Mouse (Mus musculus): Measurements from ENCODE around the gene Tcp11l2.
A peak's percentile ranks its signal among the peaks of the same experiment; 100 is the strongest.

Gene Tcp11l2

DNA sequence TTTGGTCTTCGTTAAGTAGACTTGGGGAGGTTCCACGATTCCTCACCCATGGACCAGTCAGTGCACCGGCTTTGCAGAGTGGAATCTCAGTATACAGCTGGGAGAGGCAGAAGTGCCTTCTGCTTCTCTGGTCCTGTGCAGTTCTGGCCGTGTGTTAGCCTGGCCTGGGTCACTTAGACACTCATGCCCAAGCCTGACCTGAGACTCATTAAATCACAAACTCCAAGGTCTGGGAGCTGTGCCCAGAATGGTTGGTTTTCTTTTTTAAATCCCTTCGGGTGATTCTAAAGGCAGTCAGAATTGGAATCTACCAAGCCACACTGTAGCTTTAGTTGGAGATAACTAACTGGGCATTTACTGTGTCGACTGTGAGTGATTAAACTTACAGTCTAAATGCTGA lies 23.7 kb downstream of the Tcp11l2 start:
- DNase-seq (ENCODE audit: low read depth), result no peak

DNA sequence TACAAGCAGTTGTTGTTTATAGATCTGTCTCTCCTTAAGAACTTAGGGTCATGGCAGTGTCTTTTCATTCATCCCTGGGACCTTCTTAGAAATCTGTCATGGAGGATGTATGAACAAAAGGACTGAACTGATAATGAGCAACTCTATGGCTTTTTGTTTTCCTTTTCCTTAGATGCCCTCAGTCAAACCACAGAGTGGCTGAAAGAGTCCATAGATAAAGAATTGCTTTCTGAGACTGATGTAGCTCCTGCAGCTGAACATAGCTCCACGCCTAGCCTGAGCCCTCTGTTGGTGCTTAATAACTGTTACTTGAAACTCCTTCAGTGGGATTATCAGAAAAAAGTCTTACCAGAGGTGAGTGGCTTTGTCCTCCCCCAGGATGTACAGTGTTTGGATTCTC lies 27.9 kb downstream of the Tcp11l2 start:
- DNase-seq (ENCODE audit: low read depth), result no peak

DNA sequence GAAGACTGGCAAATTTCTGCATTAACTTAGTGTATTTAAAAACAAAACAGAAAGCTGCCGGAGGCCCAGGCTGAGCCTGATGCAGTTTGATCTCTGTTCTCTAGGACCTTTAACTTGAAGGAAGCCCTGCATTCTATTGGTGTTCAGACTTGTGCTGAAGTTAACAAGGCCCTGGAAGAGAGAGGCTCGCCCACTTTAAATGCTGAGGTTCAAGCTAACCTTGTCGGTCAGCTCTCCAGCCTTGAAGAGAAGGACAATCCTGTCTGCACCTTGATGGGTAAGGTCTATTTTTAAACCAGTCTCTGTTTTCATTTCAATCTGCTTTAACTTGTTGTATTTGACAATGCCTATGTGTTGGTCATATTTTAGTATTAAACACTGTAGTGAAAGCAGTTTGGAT lies 31.9 kb downstream of the Tcp11l2 start:
- DNase-seq (ENCODE audit: low read depth), result no peak

DNA sequence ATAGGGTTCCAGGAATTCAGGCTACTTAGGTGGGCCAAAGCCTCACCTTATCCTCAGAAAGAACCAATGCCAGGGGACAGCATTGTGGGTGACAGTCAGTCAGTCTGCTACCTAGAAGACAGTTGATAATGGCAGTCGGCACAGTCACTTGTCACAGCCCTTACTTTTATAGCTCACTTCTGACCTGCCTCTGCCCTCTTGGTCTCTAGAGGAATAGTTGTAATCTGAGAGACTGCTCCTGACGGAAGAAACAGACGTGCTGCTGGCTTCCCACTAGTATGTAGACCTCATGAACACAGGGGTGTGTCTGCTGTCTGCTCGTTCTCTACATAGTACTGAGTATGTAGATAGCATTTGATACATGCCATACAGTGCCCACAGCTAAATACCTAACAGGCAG lies 33.9 kb downstream of the Tcp11l2 start:
- no peak for DNase-seq (ENCODE audit: low read depth)

DNA sequence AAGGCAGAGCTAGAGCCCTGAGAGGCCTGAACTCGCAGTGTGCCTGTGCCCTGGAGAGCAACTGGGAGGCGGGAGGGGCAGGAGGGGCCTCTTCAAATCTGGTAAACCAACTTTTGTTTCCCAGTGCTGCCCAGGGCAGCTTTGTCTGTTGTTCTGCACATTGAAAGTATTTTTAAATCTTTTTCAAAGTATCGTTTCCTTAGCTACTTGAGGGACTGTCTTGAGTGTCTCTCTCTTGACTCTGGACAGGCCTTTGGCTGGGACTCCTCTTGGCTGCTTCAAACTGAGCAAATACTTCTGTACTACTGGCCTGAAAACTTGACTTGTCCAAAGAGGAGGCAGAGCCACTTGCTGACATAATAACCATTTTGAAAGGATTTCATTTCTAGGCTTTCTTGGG lies 34.4 kb downstream of the Tcp11l2 start:
- no peak for DNase-seq (ENCODE audit: low read depth)

DNA sequence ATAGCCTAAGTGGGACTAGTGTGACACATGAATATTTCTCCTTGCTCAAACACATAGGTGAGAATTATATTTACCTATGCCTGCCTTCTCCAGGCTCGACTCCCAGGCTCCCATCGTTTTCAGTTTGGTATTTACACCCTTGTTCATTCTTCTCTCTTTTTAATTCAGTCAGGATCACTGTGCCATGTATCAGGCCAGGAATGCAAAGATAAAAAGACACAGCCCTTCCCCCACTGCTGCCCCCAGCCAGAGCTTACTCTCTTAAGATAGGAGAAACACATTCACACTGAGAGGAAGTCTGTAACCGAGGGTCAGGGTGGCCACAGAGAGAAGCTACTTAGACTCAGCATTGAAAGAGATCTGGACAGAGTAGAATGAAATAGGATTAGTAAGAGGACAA lies 35.2 kb downstream of the Tcp11l2 start:
- no peak for DNase-seq (ENCODE audit: low read depth)

DNA sequence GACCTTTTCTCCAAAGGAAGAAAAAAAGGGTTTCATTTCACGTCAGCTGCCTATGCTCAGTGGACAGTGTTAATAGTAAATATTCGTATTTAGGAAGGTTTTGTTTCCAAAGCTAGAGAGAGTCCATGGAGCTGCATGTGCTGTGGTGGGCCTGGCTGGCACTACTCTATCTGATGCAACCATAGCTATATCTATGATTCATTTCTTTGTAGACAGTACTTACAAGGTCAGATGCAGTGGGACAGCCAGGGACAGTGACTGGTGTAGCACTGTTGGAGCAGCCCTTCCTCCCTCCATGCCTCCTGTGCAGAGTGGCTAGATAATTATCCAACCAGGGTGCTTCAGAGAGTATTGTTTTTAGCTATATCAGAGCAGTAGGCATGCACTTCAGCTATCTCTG lies 35.9 kb downstream of the Tcp11l2 start:
- DNase-seq (ENCODE audit: low read depth), result no peak

DNA sequence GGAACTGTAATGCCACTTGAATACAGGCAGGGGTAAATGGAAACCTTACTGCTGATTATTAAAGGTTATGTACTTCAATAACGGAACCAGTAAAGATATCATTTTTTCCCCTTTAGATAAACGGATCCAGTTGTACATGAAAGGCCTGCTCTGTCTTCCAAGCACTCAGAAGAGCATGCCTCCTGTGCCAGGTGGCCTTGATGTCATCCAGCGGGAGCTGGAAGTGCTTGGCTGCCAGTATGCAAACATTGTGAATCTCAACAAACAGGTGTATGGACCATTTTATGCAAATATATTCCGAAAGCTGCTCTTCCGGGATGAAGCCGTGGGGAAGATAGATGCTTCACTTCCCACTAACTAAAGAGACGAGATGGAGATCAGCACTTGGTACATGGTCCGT lies 36.9 kb downstream of the Tcp11l2 start:
- no peak for DNase-seq (ENCODE audit: low read depth)

DNA sequence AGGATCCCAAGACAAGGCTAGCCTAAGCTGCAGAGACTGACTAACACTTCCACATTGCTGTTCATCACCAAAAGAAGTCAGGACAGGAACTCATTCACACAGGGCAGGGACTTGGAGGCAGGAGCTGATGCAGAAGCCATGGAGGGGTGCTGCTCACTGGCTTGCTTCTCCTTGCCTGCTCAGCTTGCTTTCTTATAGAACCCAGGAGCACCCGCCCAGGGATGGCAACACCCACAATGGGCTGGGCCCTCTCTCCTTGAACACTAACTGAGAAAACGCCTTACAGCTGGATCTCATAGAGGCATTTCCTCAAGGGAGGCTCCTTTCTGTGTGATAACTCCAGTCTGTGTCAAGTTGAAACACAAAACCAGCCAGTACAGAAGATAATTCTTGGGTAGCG lies 38.6 kb downstream of the Tcp11l2 start:
- DNase-seq (ENCODE audit: low read depth), result no peak

DNA sequence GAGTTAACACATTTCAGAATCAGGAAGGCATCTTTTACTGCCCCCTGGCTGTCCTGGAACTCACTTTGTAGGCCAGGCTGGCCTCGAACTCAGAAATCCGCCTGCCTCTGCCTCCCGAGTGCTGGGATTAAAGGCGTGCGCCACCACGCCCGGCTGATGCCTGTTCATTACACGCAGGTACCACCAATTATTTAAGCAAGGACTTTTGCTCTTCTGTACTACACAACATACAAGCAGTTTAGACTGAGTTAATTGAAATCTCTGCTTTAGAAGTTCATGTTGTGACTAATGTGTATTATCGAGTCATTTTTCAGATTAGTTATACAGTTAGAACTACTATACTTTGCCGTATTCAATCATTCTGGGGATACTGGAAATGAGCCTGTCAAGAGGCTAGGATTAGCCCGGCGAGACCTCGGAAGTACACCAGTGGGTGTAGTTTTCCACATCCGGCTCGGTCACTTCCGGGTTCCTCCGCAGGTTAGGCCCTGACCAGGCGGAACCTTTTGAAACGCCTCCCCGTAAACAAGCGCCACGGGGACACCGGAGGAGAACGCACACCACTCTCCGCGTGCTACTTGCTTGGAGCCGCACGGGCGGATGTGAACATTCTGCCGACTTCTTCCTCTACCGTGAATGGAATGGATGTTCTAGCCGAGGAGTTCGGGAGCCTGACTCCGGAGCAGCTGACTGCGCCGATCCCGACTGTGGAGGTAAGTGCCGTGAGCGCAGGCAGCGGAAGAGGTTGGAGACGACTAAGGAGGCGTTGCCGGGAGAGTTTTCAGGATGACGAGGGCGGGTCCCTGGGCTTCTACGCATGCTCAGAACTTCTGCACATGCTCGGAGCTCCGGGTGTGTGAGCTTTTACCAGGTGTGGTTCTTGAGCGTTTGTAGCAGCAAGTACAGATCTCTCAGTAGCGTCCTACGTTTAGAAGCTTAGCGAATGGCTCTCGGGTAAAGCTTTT lies 45.7 kb downstream of the Tcp11l2 start, which contains the start of gene Polr3b:
Gene Polr3b (plus strand): TSS at position 467 of the 965 bp plus-strand sequence.
- DNase-seq (ENCODE audit: low read depth), result peak; percentile 98

DNA sequence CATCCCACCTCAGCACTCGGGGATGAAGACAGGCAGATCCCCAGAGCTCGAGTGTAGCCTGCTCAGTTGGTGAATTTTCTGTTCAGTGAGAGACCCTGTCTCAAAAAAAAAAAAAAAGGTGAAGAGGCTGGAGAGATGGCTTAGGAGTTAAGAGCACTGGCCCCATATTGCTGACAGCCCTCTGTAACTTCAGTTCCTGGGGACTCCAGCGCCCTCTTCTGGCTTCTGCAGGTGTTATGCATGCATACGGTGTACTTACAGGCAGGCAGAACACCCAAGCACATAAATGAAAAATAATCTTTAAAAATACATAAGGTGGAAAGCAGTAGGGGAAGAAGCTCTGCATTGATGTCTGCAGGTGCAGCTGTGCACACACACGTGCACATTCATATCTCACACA lies 54.8 kb downstream of the Tcp11l2 start:
- DNase-seq (ENCODE audit: low read depth), result peak; percentile 73

DNA sequence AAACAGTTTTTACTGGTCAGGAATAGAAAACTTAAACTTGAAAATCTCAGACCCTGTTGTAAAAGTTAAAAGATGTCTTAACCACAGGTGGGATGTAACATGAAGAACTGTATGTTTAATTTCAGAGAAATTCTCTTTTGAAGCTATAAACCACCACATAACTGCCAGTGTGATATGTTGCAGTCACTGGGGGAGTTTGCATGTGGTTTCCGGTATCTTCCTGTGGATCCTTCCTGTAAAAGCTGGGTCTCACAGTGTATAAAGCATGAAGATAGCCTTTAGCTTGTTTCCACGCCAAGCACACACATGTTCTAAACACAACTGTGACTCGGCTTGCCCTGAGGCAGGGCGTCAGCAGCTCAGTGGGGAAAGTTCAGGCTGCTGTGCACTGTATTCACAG lies 55.6 kb downstream of the Tcp11l2 start:
- no peak for DNase-seq (ENCODE audit: low read depth)

DNA sequence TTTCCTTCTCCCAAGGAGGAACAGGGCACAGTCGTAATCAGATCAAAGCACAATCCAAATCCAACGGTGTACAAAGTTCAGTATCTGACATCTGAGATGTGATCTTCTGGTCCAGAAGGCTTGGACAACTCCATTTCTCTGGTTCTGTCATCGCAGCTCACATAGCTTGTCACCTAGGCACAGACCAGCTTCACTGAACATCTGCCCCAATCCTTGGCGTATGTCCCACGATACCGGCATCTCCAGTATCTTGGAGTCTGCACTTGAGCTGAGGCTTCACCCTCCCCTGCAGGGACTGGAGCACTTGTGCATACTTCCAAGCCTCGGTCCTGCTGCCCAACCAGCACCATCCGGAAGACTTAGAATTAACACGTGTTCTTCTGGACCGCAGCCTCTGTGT lies 60.2 kb downstream of the Tcp11l2 start:
- no peak for DNase-seq (ENCODE audit: low read depth)

DNA sequence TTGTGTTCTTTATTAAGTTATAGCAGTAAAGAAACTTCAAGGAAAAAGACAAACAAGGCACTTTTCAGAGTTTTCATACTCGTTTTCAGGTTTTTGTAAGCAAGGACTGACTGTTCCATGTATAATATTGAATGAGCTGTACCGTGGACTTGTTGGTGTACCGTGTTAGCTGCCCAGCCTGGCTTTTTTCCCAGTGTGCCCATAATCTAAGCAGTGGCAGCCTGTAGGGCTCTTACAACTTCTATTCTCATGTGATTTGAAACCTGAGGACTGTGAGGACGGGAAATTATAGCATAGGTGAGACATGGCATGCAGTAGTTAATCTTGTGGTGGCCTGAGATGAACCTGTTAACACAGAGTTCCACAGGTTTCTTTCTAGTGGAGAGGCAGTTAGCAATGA lies 62.0 kb downstream of the Tcp11l2 start:
- DNase-seq (ENCODE audit: low read depth), result no peak

DNA sequence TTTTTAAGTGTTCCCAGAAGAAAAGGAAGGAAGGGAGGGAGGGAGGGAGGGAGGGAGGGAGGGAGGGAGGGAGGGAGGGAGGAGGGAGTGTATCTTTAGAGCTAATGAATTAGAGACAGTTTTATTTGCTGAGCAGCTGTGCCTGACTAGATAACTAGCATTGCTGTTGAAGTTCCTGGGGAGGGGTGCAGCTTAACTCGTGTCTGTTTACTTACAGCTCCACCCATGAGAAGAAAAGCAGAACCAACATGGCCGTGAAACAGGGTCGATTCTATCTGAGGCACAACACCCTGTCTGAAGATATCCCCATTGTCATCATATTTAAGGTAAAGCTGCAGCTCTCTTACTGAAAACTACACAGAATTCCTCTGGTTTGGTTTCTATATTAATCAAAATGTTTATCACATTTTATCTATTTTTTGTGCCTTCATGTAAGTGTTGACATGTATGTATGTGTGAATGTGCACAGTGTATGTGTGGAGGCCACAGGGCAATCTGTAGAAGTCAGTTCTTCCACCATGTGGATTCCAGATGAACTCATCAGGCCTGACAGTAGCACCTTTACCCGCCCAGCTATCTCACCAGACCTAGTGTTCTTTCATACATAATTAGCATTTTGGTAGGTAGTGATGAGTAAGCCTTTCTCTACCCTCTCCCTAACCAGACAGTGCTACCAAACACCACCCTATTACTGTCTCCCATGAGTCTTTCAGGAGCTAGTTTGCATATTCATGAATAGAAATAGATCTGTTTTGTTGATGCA lies 63.3 kb downstream of the Tcp11l2 start:
- no peak for DNase-seq (ENCODE audit: low read depth)

DNA sequence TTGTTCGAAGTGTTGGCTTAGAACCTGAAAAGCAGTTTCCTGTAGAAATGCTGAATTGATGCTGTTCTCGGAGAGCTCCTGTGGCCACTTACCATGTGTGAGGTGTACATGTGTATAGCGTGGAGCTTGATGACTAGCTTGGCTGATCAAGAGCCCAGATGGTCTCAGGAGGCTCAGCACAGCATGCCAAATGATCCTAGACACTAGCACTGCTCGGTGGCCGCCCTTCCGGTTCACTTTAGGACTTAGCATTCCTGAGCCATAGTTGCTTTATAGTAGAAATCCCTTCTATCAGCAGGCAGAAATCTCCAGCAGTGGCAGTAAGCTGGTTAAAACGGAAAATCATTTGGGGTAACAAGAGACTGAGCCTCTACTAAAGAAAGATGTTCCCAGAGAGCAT lies 64.4 kb downstream of the Tcp11l2 start:
- DNase-seq (ENCODE audit: low read depth), result no peak

DNA sequence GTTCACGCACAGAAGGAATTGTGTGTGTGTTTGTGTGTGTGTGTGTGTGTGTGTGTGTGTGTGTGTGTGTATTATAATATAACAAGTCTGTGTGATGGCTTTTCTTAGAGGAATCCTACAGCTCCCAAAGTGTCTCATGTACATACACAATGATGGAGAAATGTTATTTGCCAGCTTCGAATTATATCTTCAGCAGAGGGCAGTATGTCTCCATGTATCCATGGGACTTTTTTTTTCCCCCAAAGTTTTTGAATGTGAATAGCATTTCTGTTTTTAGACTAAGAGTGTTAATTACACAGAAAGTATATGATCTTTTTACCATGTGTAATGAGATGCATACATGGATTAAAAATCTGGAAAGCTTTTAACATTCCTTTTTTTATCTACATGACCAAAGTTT lies 65.2 kb downstream of the Tcp11l2 start:
- DNase-seq (ENCODE audit: low read depth), result peak; percentile 48

DNA sequence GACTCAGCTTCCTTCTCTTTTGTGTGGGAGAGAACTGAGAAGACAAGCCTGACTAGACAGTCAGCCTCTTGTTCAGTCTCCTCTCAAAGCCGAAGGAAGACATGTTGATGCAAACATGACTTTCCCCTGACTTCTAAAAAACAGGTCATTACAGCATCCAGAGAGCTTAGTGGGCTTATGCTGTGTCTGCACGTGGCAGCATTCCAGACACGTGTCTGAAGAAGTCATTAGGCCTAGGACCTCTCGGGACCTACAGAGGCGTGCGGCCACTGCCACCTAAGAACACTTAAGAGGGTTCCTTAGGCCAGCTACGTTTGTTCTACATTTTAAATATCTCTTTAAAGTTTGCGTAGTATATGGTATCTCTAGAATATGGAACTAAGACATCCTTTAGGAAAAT lies 69.5 kb downstream of the Tcp11l2 start:
- DNase-seq (ENCODE audit: low read depth), result no peak

DNA sequence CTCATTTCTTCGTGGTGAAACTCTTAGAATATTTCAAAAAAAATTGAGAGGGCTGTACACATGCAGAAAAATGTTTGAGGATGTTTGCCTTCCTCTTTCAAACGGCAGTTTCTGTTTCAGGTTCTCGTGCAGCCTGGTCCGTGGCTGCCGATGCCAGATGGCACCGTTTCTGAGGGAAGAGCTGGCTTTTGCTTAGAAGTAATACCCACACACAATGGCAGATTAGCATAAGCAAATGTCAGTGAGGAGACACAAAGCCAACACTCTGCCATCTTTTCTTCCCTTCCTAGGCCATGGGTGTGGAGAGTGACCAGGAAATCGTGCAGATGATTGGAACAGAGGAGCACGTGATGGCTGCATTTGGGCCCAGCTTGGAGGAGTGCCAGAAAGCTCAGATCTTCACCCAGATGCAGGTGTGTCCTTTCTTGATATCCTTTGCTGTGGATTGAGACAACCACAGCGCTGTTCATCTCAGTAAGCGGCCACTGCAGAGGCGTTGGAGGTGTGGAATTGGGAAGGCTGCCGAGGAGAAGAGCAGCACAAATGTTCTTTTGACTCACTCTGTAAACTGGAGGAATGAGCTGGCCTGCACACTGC lies 70.2 kb downstream of the Tcp11l2 start:
- DNase-seq (ENCODE audit: low read depth), result no peak

DNA sequence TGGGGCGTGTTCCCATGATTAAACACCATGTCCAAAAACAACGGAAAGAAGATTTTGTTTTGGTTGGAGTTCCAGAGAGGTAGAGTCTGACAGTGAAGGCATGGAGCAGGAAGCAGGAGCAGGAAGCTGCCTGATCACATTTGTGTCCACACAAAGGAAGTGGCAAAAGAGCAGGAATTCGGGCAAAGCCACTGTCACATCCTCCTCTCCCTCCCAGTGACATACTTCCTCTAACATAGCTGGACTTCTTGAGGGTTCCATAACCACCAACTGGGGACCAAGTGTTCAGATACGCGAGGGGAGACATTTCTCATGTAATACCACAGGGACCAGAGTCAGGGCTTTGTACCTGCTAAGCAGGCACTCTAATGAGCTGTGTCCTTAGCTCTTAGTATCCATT lies 70.8 kb downstream of the Tcp11l2 start:
- DNase-seq (ENCODE audit: low read depth), result no peak

DNA sequence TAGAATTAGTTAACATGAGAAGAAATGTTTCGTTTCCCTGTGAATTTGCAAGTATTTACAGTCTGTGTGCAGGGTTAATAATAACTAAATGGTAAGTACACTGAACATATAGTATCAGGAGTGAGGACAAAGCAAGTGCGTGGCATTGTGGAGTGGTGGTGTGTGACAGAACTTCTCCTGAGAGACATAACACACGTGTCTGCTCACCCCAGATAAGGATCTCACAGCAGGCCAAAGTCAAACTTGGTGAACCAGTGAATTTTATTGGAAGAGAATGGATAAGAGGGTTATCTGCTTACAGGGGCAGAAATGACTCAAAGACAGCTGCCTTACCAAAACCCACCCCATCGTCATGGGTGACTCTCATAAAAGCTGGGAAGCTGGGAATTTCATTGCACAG lies 72.5 kb downstream of the Tcp11l2 start:
- no peak for DNase-seq (ENCODE audit: low read depth)

DNA sequence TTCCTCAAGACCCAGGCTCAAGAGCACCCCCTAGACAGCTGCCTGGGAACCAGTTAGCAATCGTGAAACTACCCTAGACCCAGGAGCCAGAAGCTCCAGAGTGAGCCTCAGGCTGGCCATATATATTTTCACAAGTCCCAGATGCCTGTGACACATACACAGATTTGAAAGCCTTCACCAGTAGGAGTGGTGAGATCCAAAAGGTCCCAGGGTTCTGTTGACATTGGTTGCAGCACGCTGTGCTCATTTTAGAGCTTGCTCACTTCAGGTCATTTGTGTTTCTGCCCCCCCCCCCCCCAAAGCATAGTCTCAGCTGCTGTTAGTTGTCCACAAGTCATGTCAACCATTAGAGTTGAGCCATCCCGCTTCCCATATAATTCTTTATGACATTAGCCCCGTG lies 77.6 kb downstream of the Tcp11l2 start:
- DNase-seq (ENCODE audit: low read depth), result no peak

DNA sequence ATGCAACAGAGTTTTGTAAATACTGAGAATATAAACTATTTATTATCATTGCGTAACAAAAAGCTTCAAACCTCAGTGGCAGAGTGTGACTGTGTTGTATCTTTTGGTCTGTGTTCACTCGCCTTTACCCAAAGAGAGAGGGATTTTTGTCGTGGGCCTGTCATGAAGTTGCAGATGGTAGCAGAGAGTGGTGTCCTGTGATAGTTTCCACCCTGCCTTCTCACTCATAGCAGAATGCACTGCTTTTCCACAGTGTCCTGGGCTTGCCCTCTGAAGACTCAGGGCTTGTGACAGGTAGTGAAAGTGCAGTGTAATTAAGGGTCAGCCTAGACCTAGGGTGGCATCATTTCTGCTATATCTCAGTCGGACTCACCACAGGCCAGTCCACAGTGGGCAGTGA lies 78.3 kb downstream of the Tcp11l2 start:
- DNase-seq (ENCODE audit: low read depth), result no peak
